In genomic region chr2:76468204-76468603, GRCm38 (mm10) we compare ENCODE assay signal across 8 mouse cellular contexts.
DNase-seq lines count a peak whose midpoint lies in the region; ATAC-seq lines count a peak whose summit lies in the region.

No protein-coding gene starts in this region.

- no peak overlapping the region for H3K27ac ChIP-seq in heart, embryonic 11.5 days (ENCODE audit: low read depth, low read length)

- H3K4me1 ChIP-seq in heart, embryonic 11.5 days (ENCODE audit: control insufficient read depth, insufficient read depth, low read length) = no peaks in the 10 kb centered on the region

- H3K36me3 ChIP-seq in heart, embryonic 11.5 days (ENCODE audit: control insufficient read depth, insufficient read depth, low read length) = no peaks in the 10 kb centered on the region

- H3K9ac ChIP-seq in heart, embryonic 11.5 days (ENCODE audit: low read depth, low read length) = no peak overlapping the region

- no peaks in the 10 kb centered on the region for H3K27me3 ChIP-seq in heart, embryonic 11.5 days (ENCODE audit: control insufficient read depth, insufficient read depth, low read length)

- ATAC-seq in heart, embryonic 11.5 days (replicated peaks; ENCODE audit: insufficient number of reproducible peaks, low FRiP score, low TSS enrichment) = no peak

- H3K4me3 ChIP-seq in heart, embryonic 11.5 days (ENCODE audit: low read depth, low read length) = no peak overlapping the region

- DNase-seq in heart, adult 18-20 months = peak; percentile 36 to 59
- DNase-seq in Muller cell, postnatal 12 days (ENCODE audit: inconsistent ontology term) = peak; percentile 66
- DNase-seq in frontal cortex, postnatal 14 days (ENCODE audit: low spot score in 2 of 2) = peak; percentile 13 to 31
- DNase-seq in left cerebral cortex, postnatal 36 days (ENCODE audit: low spot score in 2 of 2) = peak; percentile 55 to 57
- no peak for DNase-seq in embryo, embryonic 9.5 days (ENCODE audit: extremely low spot score)
- DNase-seq in spleen, postnatal 36 days (ENCODE audit: low spot score in 2 of 2) = no peak
- no peak for DNase-seq in thymus, postnatal 10 days (ENCODE audit: low spot score in 2 of 2)

- intact Hi-C loops in left cerebral cortex, postnatal 36 days (cut with DNase I) = no loop called here

- H3K9me3 ChIP-seq in heart, embryonic 11.5 days (replicated peaks; ENCODE audit: control insufficient read depth, low read length) = no peaks in the 10 kb centered on the region

- no peak overlapping the region for H3K4me2 ChIP-seq in heart, embryonic 11.5 days

- 61% methylated on average over 8 of the region's 8 CpGs for WGBS in heart, embryonic 11.5 days (ENCODE audit: insufficient replicate concordance)

Comparison
In these comparisons a context has a peak if more than half of its experiments do, and no peak if none do; other contexts are left out.
1. DNase-seq: peak in heart, adult 18-20 months (2 of 2), Muller cell, postnatal 12 days (single experiment), frontal cortex, postnatal 14 days (2 of 2) and left cerebral cortex, postnatal 36 days (2 of 2); none in embryo, embryonic 9.5 days (single experiment), spleen, postnatal 36 days (0 of 2) and thymus, postnatal 10 days (0 of 2).